Mouse (Mus musculus) midbrain, embryonic 12.5 days (tissue): ENCODE measurements around the gene Snrnp40. TPM values are rescaled to one million over a fixed set of nuclear protein-coding genes. Genes with fewer than 3 reads are reported as not detected.

Experiments
- ATAC-seq: fragments of 200-750 bp; cut with Nextera tagmentation; 2 replicates; pipeline ENCODE4 v1.8.0; 2017; ENCODE audit warnings: low read depth, moderate TSS enrichment, moderate library complexity; ENCODE audit not compliant: low FRiP score
- H3K27ac ChIP-seq: fragments of 300-500 bp; sonication (generic); replicated peaks from 2 replicates; pipeline ENCODE4 v1.5.1; 2016; ENCODE audit warnings: mild to moderate bottlenecking
- H3K27me3 ChIP-seq: fragments of 300-500 bp; sonication (generic); 2 replicates; pipeline ENCODE4 v1.6.1; 2016; ENCODE audit warnings: mild to moderate bottlenecking
- H3K36me3 ChIP-seq: fragments of 300-500 bp; sonication (generic); 2 replicates; pipeline ENCODE4 v1.6.1; 2016
- H3K4me1 ChIP-seq: fragments of 300-500 bp; sonication (generic); 2 replicates; pipeline ENCODE4 v1.6.1; 2016
- H3K4me2 ChIP-seq: fragments of 300-500 bp; sonication (generic); replicated peaks from 2 replicates; pipeline ENCODE4 v1.6.1; 2016; ENCODE audit warnings: mild to moderate bottlenecking, moderate library complexity
- H3K4me3 ChIP-seq: fragments of 300-500 bp; sonication (generic); 2 replicates; pipeline ENCODE4 v1.5.1; 2016; ENCODE audit warnings: mild to moderate bottlenecking
- H3K9ac ChIP-seq: fragments of 300-500 bp; sonication (generic); replicated peaks from 2 replicates; pipeline ENCODE4 v1.6.1; 2016; ENCODE audit warnings: mild to moderate bottlenecking, moderate library complexity
- H3K9me3 ChIP-seq: fragments of 300-500 bp; sonication (generic); 2 replicates; pipeline ENCODE4 v1.6.1; 2016; ENCODE audit warnings: mild to moderate bottlenecking
- WGBS: fragments of 180-500 bp; shearing (Covaris S2); methylation state at CpG from one replicate; pipeline ENCODE4 v1.1.7; 2016; 5-methylcytosine and 5-hydroxymethylcytosine counted together
- polyA plus RNA-seq: library from polyadenylated mRNA; unstranded; fragments of >200 nt; fragmentation: Nextera tagmentation; extraction: Ambion mirVana; gene quantifications from 2 replicates; pipeline ENCODE4 v1.2.1, GENCODE M21; 2016

The Snrnp40 gene
- polyA plus RNA-seq, 1 experiment from 2014 or later = 182 TPM

DNA sequence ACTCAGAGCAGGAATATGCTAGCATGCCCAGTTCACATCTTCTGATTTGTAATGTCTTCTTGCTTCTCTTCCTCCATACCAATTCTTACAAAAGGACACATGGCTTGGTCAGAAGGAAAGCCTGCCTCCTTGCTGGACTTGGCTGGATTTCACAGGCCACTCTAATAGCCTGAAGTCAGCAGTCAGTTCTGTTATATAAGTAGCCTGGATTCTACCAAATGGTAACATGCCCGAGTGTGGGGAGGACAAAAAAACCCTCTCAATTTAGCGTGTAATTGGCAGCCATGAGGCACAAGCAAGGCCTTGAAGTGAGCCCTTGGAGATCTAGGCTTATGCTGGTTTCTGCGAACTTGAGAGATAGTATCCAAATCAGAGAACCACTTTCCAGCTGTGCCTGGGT, 27.3 kb downstream of the Snrnp40 start:
- Histone ChIP-seq H3K36me3 (peaks cover 76% of the 10 kb centered on the region), H3K4me3 (no peak overlapping the region), H3K27ac (no peak overlapping the region), H3K4me1 (no peaks in the 10 kb centered on the region), H3K27me3 (no peaks in the 10 kb centered on the region), H3K9ac (no peak overlapping the region), H3K4me2 (no peak overlapping the region), H3K9me3 (no peaks in the 10 kb centered on the region)
- no peak for ATAC-seq
- 79% methylated on average over 3 of the region's 3 CpGs for WGBS

DNA sequence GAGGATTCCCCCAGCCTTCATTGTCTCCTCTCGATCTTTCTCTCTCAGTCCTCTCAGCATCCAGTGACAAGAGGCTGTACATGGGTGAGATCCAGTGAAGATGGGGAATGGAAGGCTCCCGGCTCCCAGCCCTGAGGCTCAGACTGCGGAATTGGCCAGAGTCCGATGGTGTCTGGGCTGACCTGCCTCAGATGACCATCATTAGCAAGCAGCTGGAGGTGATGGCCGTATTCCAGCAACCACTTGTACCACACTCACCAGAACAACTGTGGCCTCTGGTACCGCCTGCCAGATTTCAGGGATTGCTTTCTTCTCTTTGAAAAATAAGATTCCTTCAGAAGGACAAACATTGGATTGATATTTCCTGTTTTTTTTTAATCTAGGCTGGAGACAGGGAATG, 29.6 kb downstream of the Snrnp40 start:
- H3K4me2 ChIP-seq = no peak overlapping the region
- H3K36me3 ChIP-seq = peaks cover 54% of the 10 kb centered on the region
- no peak overlapping the region for H3K4me3 ChIP-seq
- no peaks in the 10 kb centered on the region for H3K9me3 ChIP-seq
- peak overlapping the region; percentile 42; the same call in 1 of the 2 replicates for H3K27ac ChIP-seq
- H3K27me3 ChIP-seq = no peaks in the 10 kb centered on the region
- no peaks in the 10 kb centered on the region for H3K4me1 ChIP-seq
- no peak overlapping the region for H3K9ac ChIP-seq
- no peak for ATAC-seq
- 74% methylated on average over 6 of the region's 6 CpGs for WGBS

DNA sequence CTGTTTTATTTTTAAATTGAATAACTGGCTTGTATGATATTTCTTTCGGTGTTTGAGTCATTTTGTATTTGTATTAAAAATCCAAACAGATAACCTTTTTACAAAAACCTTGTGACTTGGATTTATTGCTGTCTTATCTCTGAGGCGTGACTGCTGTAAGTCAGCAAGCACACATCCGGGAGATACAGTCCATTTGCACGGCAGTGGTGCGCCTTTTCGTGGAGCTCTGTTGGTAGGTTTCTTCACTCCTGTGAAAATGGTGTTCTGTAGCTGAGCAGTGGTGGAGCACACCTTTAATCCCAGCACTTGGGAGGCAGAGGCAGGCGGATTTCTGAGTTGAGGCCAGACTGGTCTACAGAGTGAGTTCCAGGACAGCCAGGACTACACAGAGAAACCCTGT, 30.0 kb downstream of the Snrnp40 start:
- Histone ChIP-seq H3K36me3 (peaks cover 50% of the 10 kb centered on the region), H3K4me1 (no peaks in the 10 kb centered on the region), H3K27me3 (no peaks in the 10 kb centered on the region), H3K9me3 (no peaks in the 10 kb centered on the region), H3K27ac (no peak overlapping the region), H3K4me2 (no peak overlapping the region), H3K9ac (no peak overlapping the region), H3K4me3 (no peak overlapping the region)
- 96% methylated on average over 7 of the region's 7 CpGs for WGBS
- ATAC-seq = no peak

DNA sequence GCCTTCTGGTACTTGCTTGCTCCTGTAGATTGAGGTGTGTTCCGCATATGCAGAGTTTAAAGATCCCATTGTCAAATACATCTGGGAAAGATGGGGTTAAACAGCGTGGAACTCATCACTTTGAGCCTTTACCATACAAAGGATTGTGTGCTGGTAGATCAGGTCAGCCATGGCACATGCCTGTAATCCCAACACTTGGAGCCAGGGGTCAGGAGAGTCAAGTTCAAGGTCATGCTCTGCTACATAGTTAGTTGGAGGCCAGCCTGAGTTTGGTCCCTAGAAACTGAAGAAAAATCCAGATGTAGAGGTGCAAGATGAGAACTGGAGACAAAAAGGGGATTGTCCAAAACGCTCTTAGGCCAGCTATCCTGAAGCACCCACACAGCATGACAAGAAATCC, 31.3 kb downstream of the Snrnp40 start:
- Histone ChIP-seq H3K27me3 (no peaks in the 10 kb centered on the region), H3K36me3 (peaks cover 41% of the 10 kb centered on the region), H3K27ac (no peak overlapping the region), H3K4me2 (no peak overlapping the region), H3K4me3 (no peak overlapping the region), H3K9ac (no peak overlapping the region), H3K9me3 (no peaks in the 10 kb centered on the region), H3K4me1 (no peaks in the 10 kb centered on the region)
- WGBS = 66% methylated on average over 3 of the region's 3 CpGs
- no peak for ATAC-seq

Other genes starting within 250 kb of the Snrnp40 start
- gene Hcrtr1, start 220.8 kb upstream of the Snrnp40 start, polyA plus RNA-seq = 0.47 and 0.48 TPM in 2 replicates
- 4.8 and 7.9 TPM in 2 replicates for gene Tinagl1, start 185.0 kb upstream of the Snrnp40 start, polyA plus RNA-seq
- not detected in 2 replicates for gene Gm853, start 137.7 kb upstream of the Snrnp40 start, polyA plus RNA-seq
- gene Serinc2, start 80.9 kb upstream of the Snrnp40 start, polyA plus RNA-seq = 62.3 and 66.3 TPM in 2 replicates
- gene Fabp3, start 51.5 kb upstream of the Snrnp40 start, polyA plus RNA-seq = 28.9 and 31.8 TPM in 2 replicates
- 0.51 TPM in 1 of 2 replicates, not detected in the other for gene Gm10570, start 51.5 kb upstream of the Snrnp40 start, polyA plus RNA-seq
- gene Zcchc17, start 189 bp upstream of the Snrnp40 start, polyA plus RNA-seq = 70.4 and 71.7 TPM in 2 replicates
- 16.6 and 17.0 TPM in 2 replicates for gene Nkain1, start 214.0 kb downstream of the Snrnp40 start, polyA plus RNA-seq